Mouse (Mus musculus): Measurements from ENCODE around the gene Cx3cl1. TPM values are rescaled to one million over a fixed set of nuclear protein-coding genes. Genes with fewer than 3 reads are reported as not detected.

Gene Cx3cl1
- polyA plus RNA-seq, 1 experiment from 2014 or later: 5.3 TPM

DNA sequence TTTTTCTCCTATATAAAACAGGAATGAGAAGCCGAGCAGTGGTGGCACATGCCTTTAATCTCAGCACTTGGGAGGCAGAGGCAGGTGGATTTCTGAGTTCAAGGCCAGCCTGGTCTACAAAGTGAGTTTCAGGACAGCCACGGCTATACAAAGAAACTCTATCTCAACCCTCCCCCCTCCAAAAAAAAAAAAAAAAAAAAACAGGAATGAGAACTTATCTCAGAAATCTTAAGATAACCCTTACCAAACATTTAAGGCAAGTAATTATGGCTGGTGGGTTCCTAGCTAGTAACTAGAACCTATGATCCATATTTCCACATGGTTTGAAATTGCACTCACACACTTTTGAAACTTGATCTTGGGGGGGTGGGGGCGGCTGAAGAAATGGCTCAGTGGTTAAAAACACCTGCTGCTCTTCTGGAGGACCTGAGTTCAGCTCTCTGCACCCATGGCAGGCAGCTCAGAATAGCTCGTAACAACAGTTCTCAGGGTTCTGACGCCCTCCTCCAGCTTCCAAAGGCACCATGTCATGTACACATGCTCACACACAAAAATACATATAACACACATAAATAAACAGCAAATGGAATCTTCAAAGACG is 14.3 kb downstream of the Cx3cl1 start:
- H3K4me1 ChIP-seq: peaks cover 21% of the 10 kb centered on the region
- H3K36me3 ChIP-seq: no peaks in the 10 kb centered on the region
- H3K27ac ChIP-seq: no peak overlapping the region
- no peak overlapping the region for H3K9ac ChIP-seq
- WGBS: 66% methylated on average over 6 of the region's 6 CpGs
- no peak overlapping the region for H3K4me2 ChIP-seq (replicated peaks)
- ATAC-seq (ENCODE audit: insufficient number of reproducible peaks, insufficient read depth, low FRiP score, low TSS enrichment): no peak
- H3K9me3 ChIP-seq: no peaks in the 10 kb centered on the region
- H3K27me3 ChIP-seq: no peaks in the 10 kb centered on the region
- no peak overlapping the region for H3K4me3 ChIP-seq

DNA sequence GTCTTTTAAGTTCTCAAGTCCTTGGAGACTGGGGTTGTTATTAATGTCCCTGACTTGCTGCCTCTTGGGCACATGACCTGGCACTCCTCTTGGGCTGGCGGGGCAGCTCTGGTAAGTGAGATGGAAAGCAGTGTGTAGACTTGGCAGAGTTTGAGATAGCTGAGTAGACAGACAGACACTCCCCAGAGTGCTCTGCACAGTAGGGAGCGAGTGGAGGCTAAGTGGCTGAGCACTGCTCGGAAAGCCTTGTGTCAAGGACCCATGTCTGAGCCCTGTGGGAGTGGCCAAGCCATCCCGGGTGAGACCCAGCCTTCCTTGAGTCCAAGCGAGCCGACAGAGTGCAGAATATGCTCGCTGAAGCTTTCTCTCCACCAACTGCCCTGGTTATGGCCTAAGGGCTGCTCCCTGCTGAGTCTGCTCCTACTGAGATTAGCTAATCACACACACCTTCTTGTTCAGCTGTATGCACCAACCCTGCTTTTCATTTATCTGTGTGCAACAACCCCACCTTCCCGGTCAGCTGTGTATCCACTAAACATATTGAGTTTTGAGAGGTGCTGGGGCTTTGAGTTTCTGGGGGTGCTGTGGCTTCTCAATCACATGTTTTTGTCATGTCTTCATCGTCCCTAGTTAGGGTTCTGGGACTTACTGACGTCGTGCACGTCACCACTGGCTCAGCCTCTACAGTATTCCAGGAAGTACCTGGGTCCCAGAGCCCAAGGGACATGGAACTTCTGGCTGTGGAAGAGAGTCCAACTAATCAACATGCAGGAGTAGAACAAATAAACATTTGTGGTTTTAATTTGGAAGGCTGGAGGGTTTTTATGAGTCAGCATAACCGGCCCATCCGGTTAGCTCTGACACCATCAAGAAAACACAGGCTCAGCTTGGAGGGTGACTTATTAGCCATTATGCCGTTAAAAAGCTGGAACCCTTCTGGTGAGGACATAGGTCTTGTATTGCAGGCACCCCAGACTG is 16.0 kb downstream of the Cx3cl1 start:
- Histone ChIP-seq H3K27me3 (no peaks in the 10 kb centered on the region), H3K27ac (no peak overlapping the region), H3K9ac (no peak overlapping the region), H3K9me3 (no peaks in the 10 kb centered on the region), H3K4me2 (replicated peaks) (no peak overlapping the region), H3K36me3 (no peaks in the 10 kb centered on the region), H3K4me3 (no peak overlapping the region), H3K4me1 (peaks cover 16% of the 10 kb centered on the region; the same call in 1 of the 2 replicates)
- WGBS: 56% methylated on average over 15 of the region's 15 CpGs
- ATAC-seq (ENCODE audit: insufficient number of reproducible peaks, insufficient read depth, low FRiP score, low TSS enrichment): no peak

DNA sequence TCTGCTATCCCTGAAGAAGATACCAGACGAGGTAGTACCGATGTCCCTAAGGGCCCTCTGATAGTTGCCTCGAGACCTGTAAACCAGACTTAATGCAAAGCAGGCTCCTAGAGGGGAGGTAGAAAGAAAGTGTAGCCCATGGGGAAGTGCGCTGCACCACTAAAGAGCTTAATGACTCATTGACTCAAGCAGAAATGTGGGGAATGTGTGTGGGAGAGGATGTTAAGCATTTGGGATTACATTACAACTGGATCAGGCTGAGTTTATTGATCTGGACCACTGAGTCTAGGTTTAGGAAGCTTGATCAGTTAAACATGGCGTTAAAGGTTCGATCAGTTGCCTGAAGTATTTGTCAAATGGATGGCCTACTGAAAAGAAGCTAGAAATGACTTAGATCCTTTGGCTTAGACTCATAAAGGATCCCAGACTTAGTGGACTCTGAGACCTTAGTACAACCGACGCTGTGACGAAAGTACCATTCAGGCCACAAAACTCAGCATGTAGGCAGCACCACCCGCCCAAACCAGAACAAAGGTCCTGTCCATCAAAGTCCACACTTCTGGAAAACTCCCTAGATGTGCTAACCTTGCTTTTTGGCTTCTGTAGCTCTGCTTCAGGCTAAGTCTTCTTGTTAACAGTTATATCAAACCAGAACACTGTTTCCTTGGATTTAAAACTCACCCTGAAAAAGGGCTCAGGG is 17.6 kb downstream of the Cx3cl1 start:
- no peak overlapping the region for H3K27ac ChIP-seq
- no peaks in the 10 kb centered on the region for H3K9me3 ChIP-seq
- WGBS: 70% methylated on average over 10 of the region's 10 CpGs
- no peak for ATAC-seq (ENCODE audit: insufficient number of reproducible peaks, insufficient read depth, low FRiP score, low TSS enrichment)
- no peaks in the 10 kb centered on the region for H3K27me3 ChIP-seq
- no peaks in the 10 kb centered on the region for H3K36me3 ChIP-seq
- H3K4me3 ChIP-seq: no peak overlapping the region
- peaks cover 16% of the 10 kb centered on the region; the same call in 1 of the 2 replicates for H3K4me1 ChIP-seq
- no peak overlapping the region for H3K9ac ChIP-seq
- H3K4me2 ChIP-seq (replicated peaks): no peak overlapping the region

GRCm38 (mm10) chr8:94794368-94794767 is 22.6 kb downstream of the Cx3cl1 start:
- WGBS: 93% methylated on average over 4 of the region's 4 CpGs
- no peak overlapping the region for H3K9ac ChIP-seq
- no peaks in the 10 kb centered on the region for H3K4me1 ChIP-seq
- H3K27me3 ChIP-seq: no peaks in the 10 kb centered on the region
- no peak for ATAC-seq (ENCODE audit: insufficient number of reproducible peaks, insufficient read depth, low FRiP score, low TSS enrichment)
- H3K4me3 ChIP-seq: no peak overlapping the region
- no peak overlapping the region for H3K27ac ChIP-seq
- no peak overlapping the region for H3K4me2 ChIP-seq (replicated peaks)
- no peaks in the 10 kb centered on the region for H3K36me3 ChIP-seq
- no peaks in the 10 kb centered on the region for H3K9me3 ChIP-seq

DNA sequence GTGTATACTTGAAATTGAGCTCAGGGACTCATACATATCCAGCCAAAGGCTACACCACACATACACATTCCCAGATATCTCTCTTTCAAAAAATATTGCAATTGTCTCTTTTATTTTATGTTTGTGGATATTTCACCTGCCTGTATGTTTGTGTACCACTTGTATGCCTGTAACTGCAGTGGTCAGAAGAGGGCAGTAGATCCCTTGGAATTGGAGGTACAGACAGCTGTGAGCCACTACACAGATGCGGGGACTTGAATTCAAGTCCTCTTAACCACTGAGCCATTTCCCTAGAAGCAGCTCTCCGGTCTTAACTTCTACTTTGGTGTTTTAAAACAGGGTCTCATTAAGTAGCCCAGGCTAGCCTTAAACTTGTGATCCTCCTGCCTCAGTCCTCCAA is 23.0 kb downstream of the Cx3cl1 start:
- H3K4me2 ChIP-seq (replicated peaks): no peak overlapping the region
- WGBS: 93% methylated on average over 2 of the region's 2 CpGs
- no peaks in the 10 kb centered on the region for H3K36me3 ChIP-seq
- no peaks in the 10 kb centered on the region for H3K4me1 ChIP-seq
- no peak for ATAC-seq (ENCODE audit: insufficient number of reproducible peaks, insufficient read depth, low FRiP score, low TSS enrichment)
- no peak overlapping the region for H3K4me3 ChIP-seq
- H3K27ac ChIP-seq: no peak overlapping the region
- H3K9me3 ChIP-seq: no peaks in the 10 kb centered on the region
- H3K9ac ChIP-seq: no peak overlapping the region
- H3K27me3 ChIP-seq: no peaks in the 10 kb centered on the region

GRCm38 (mm10) chr8:94800278-94800968 is 28.6 kb downstream of the Cx3cl1 start:
- Histone ChIP-seq H3K9me3 (no peaks in the 10 kb centered on the region), H3K27me3 (0 out of 2 replicates have a peak, but pooled peaks cover 4% of the 10 kb centered on the region), H3K4me3 (no peak overlapping the region), H3K9ac (no peak overlapping the region), H3K36me3 (no peaks in the 10 kb centered on the region), H3K4me1 (no peaks in the 10 kb centered on the region), H3K4me2 (replicated peaks) (no peak overlapping the region), H3K27ac (no peak overlapping the region)
- 68% methylated on average over 7 of the region's 7 CpGs for WGBS
- ATAC-seq (ENCODE audit: insufficient number of reproducible peaks, insufficient read depth, low FRiP score, low TSS enrichment): no peak

- no peaks in the 10 kb centered on the region for H3K4me1 ChIP-seq
These were observed 29.7 kb downstream of the Cx3cl1 start for GRCm38 (mm10) chr8:94801293-94802095.

DNA sequence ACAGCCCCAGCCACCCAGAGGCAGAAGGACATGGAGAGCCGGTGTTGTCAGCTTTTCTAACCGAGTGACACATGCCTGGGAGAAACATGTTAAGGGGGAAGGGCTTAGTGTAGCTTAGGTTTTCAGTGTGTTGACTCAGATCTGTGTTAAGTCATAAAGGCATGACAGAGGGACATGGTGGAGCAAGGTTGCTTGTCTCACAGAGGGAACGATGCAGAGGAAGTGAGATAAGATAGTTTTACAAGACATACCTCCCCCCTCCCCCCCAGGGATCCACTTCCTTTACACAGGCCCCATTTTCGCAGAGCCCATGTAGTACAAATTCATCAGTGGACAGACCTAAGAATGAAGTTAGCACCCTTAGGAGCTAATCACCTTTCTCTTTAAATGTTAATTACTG is 30.6 kb downstream of the Cx3cl1 start:
- Histone ChIP-seq H3K9ac (no peak overlapping the region), H3K27ac (no peak overlapping the region), H3K9me3 (no peaks in the 10 kb centered on the region), H3K4me3 (no peak overlapping the region), H3K36me3 (no peaks in the 10 kb centered on the region), H3K4me1 (no peaks in the 10 kb centered on the region), H3K4me2 (replicated peaks) (no peak overlapping the region), H3K27me3 (0 out of 2 replicates have a peak, but pooled peaks cover 4% of the 10 kb centered on the region)
- ATAC-seq (ENCODE audit: insufficient number of reproducible peaks, insufficient read depth, low FRiP score, low TSS enrichment): no peak
- WGBS: 83% methylated on average over 4 of the region's 4 CpGs

More at GRCm38 (mm10) chr8:94801293-94802095, 29.7 kb downstream of the Cx3cl1 start:
- Histone ChIP-seq H3K9ac (no peak overlapping the region), H3K4me3 (no peak overlapping the region), H3K27ac (no peak overlapping the region), H3K4me2 (replicated peaks) (no peak overlapping the region), H3K27me3 (0 out of 2 replicates have a peak, but pooled peaks cover 4% of the 10 kb centered on the region), H3K9me3 (no peaks in the 10 kb centered on the region), H3K36me3 (no peaks in the 10 kb centered on the region)
- ATAC-seq (ENCODE audit: insufficient number of reproducible peaks, insufficient read depth, low FRiP score, low TSS enrichment): no peak
- 45% methylated on average over 14 of the region's 14 CpGs for WGBS

- Histone ChIP-seq H3K27me3 (0 out of 2 replicates have a peak, but pooled peaks cover 4% of the 10 kb centered on the region), H3K9ac (no peak overlapping the region), H3K9me3 (no peaks in the 10 kb centered on the region), H3K36me3 (no peaks in the 10 kb centered on the region), H3K4me3 (no peak overlapping the region), H3K4me1 (no peaks in the 10 kb centered on the region), H3K27ac (no peak overlapping the region), H3K4me2 (replicated peaks) (no peak overlapping the region)
- ATAC-seq (ENCODE audit: insufficient number of reproducible peaks, insufficient read depth, low FRiP score, low TSS enrichment): no peak
- 72% methylated on average over 6 of the region's 6 CpGs for WGBS
These were observed 31.7 kb downstream of the Cx3cl1 start for GRCm38 (mm10) chr8:94803551-94803950.

DNA sequence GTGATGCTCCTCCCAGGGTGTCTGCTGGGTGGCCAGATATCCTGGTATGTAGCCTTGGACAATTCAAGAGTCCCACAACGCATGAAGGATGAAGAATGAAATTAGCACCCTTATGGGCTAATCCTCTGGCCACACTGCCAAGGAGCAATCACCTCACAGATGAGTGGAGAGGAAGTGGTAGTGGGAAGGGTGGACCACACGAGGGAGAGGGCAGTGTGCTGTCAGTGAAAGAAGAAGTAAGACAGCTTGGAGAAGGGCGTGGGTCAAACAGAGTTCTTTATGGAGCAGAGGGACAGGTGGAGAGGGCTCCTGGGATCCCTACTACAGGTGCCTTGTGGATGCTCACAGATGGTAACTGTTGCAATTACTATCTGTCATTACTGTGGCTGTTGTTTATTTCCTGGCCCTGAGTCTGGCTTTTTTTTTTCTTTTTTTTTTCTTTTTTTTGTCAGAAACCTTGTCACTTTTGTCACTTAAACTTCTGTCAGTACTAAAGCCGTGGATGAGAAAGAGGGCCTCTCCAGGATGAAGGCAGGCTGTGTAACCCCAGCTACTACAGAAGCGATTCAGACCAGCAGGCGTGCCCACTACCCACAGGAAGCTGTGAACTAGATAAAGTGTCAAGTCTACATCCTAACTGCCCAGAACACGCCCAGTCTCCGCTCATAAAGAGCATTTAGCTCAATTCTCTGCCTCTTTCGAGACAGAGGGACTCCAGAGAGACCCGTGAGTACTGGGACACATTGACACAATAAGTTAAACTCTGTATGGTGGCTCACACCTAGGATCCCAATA is 32.9 kb downstream of the Cx3cl1 start:
- Histone ChIP-seq H3K27me3 (0 out of 2 replicates have a peak, but pooled peaks cover 4% of the 10 kb centered on the region), H3K4me2 (replicated peaks) (no peak overlapping the region), H3K9ac (no peak overlapping the region), H3K4me1 (no peaks in the 10 kb centered on the region), H3K9me3 (no peaks in the 10 kb centered on the region), H3K36me3 (no peaks in the 10 kb centered on the region), H3K4me3 (no peak overlapping the region), H3K27ac (no peak overlapping the region)
- WGBS: 67% methylated on average over 10 of the region's 10 CpGs
- no peak for ATAC-seq (ENCODE audit: insufficient number of reproducible peaks, insufficient read depth, low FRiP score, low TSS enrichment)

Data from embryonic facial prominence, embryonic 12.5 days (tissue).